Mouse (Mus musculus) layer of hippocampus, adult 2 months (tissue): ENCODE data around the gene Csf3r. TPM values are rescaled to one million over a fixed set of nuclear protein-coding genes. Genes with fewer than 3 reads are reported as not detected.

Experiments used
- DNase-seq, 2 experiments: peaks; one replicate each; pipeline ENCODE4 v3.0.0; 2022; ENCODE audit warnings: low spot score in 2 of 2
- H3K27ac ChIP-seq: fragments of 200-600 bp; 2 replicates; pipeline ENCODE4 v1.8.1; 2022
- H3K4me3 ChIP-seq: fragments of 200-600 bp; 2 replicates; pipeline ENCODE4 v1.8.1; 2022; ENCODE audit warnings: mild to moderate bottlenecking
- CTCF ChIP-seq: fragments of 200-600 bp; conservative IDR thresholded peaks from 2 replicates; pipeline ENCODE4 v1.8.1; 2022; ENCODE audit warnings: antibody characterized with exemption, mild to moderate bottlenecking, moderate library complexity
- total RNA-seq, 2 experiments: library from RNA; stranded (reverse); gene quantifications; 2 replicates each; pipeline ENCODE4 v1.2.3; 2021

Csf3r gene
- total RNA-seq, 2 experiments from 2014 or later: 4.7 to 6.6 TPM

DNA sequence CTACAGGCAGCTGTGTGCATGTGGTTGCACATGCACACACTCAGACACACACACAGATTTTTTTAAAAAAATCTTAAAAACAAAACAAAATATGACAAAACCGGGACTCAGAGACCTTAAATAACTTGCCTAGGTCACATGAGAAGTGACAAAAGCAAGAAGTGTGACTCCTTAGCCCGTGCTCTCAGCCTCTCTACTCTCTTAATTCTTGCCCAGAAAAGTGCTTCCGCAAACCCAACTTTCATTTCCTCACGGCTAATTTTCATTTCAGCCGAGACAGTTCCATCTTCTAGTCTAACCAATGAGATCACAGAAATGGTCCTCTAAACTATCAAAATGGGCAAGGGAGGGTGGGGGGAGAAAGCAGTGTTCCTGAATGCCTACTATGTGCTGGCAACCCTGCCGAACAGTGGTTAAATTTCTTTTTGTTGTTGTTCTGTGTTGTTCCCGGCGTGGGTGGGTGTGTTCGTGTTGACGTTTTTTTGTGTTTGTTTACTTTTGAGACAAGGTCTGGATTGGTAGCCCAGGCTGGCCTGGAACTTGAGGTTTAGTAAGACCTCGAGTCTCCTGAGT lies 5.3 kb upstream of the Csf3r start:
- no peak overlapping the region for H3K4me3 ChIP-seq
- no peak for DNase-seq
- no peak for TF ChIP-seq CTCF
- H3K27ac ChIP-seq: no peak overlapping the region

GRCm38 (mm10) chr4:126025801-126026200 lies 1.5 kb downstream of the Csf3r start:
- no peak for TF ChIP-seq CTCF
- Histone ChIP-seq H3K4me3 (no peak overlapping the region), H3K27ac (no peak overlapping the region)
- DNase-seq: no peak

GRCm38 (mm10) chr4:126027980-126028379 lies 3.6 kb downstream of the Csf3r start:
- H3K27ac ChIP-seq: no peak overlapping the region
- TF ChIP-seq CTCF: no peak
- H3K4me3 ChIP-seq: no peak overlapping the region
- DNase-seq: no peak

DNA sequence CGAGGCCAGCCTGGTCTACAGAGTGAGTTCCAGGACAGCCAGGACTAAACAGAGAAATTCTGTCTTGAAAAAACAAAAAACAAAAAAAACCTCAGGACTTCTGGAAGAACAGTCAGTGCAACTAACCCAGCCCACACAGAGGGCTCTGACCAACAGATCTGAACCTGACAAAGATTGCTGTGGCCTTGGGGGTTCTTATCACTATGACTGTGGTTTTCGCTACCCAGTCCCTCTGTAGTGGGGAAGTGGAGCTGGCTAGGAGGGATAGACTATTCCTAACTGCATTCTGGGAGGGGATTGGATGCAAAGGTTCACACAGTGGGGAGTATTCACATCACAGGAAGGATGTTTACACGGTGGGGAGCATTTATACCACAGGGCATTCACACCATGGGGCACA lies 4.7 kb downstream of the Csf3r start:
- no peak for DNase-seq
- no peak overlapping the region for H3K4me3 ChIP-seq
- no peak for TF ChIP-seq CTCF
- no peak overlapping the region for H3K27ac ChIP-seq

- H3K27ac ChIP-seq: no peak overlapping the region
- no peak for DNase-seq
- TF ChIP-seq CTCF: no peak
- H3K4me3 ChIP-seq: no peak overlapping the region
Measured at GRCm38 (mm10) chr4:126030705-126031104, 6.4 kb downstream of the Csf3r start.

DNA sequence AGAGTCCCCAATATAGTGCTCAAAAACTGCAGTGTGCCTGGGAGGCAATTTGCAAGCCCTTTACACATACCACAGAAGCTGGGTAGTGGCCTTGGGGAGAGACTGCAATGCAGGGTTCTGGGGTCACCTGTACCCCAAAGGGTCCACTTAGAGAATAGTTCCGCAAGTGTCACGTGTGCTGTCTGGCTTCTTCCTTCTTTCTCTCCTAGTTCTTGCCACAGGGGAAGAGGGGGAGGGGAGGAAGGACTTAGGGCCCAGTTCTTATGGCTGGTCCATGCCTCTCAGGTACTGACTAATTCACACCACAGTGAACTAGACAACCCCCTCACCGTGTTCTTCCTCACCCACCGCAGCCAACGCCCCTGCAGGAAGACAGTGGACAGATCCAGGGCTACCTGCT lies 11.1 kb downstream of the Csf3r start:
- no peak for TF ChIP-seq CTCF
- H3K4me3 ChIP-seq: no peak overlapping the region
- no peak for DNase-seq
- H3K27ac ChIP-seq: no peak overlapping the region

DNA sequence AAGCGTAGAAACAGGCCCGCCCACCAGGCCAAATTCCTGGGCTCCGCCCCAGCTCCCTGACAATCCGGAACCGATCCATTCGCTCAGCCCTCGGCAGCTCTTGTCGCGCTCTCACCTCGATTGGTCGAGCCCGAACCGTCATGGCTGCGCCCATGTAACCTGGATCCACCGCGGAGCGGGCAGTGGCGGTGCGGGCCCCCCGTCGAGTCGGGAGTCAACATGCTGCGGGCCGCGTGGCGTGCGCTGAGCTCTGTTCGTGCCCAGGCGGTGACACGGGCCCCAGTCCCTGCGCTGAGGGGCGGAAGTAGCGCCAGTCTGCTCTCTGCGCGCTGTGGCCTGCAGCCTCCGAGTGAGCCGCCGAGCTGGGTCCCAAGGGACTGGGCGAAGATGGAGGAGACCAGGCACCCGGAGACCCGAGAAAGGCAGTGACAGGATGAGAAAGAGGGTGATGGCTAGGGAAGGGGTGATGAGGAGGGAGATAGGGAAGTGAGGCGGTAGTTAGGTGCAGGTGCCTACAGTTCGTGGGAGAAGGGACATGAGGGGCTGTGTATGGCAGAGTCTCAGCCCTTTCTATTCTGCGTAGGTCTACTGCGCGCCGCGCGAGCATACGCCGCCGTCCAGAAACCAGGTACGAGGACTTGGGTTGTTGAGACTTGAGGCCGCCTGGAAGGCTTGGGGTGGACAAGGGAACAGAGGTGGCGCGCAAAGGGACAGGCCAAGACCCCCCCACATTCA lies 22.7 kb downstream of the Csf3r start, which contains the start of gene Mrps15:
Mrps15 (plus strand) TSS at position 75 of the 735 bp plus-strand sequence.
- DNase-seq: peak; percentile 78 to 85
- Histone ChIP-seq H3K4me3 (peak within 1 kb of the TSS; percentile 93), H3K27ac (peak within 1 kb of the TSS; percentile 90)
- no peak for TF ChIP-seq CTCF

DNA sequence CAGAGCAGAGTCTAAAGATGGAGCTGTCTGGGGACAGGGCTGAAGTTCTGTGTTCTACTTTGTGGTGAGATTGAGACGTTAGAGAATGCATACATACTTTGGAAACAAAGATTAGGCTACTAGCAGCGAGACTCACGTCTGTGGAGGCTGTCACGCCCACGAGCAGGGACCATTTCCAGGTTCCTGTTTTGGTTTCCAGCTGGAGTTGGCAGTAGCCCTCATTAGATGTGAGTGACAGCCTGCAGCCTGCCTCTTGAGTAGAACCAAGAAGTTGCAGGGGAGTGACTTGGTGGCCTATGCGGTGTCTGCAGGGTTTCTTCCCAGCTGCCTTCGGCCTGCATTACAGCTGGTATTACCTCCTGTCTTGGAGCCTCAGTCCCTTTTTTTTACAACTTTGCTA lies 27.3 kb downstream of the Csf3r start:
- H3K4me3 ChIP-seq: no peak overlapping the region
- TF ChIP-seq CTCF: no peak
- DNase-seq: peak; percentile 70 to 76
- H3K27ac ChIP-seq: peak overlapping the region; percentile 36; the same call in 1 of the 2 replicates

GRCm38 (mm10) chr4:126057207-126058133 lies 33.1 kb downstream of the Csf3r start:
- H3K27ac ChIP-seq: no peak overlapping the region
- no peak for DNase-seq
- H3K4me3 ChIP-seq: peak overlapping the region; percentile 85
- no peak for TF ChIP-seq CTCF

DNA sequence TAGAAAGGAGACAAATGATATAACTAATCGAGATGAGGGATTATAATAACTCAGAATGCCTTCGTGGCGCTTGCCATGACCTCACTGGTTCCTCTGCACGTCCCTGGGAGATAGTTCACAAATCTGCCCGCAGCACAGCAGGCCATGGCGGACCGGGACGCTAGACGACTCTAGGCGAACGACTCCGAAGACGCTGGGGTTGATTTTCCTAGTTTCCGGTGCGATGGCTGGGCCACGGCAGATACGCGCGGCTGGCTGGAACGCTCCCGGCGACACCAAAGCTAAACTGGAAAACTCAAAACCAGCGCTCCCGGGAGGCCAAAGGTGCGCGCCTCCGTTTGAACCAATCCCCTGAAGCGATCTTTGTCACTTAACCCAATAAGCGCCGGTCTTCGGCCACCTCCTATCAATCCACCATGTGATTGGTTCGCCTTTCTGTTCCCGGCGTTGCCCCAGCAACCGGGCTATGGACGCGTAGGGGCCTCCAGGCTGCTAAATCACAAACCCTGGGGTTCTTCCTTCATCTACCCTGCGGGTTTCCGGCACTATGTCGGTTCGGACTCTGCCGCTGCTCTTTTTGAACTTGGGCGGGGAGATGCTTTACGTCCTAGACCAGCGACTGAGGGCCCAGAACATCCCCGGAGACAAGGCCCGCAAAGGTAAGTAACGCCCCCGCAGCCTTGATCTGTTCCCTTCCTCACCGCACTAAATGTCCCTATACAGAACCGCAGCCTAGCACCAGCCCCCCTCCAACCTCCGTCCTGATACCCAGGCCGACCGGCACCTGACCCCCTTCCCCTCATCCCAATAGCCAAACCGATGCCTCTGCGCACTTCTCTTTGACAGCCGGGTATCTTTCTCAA lies 34.0 kb downstream of the Csf3r start, which contains the start of gene Oscp1:
Oscp1 (plus strand) TSS at position 432 of the 863 bp plus-strand sequence.
- TF ChIP-seq CTCF: no peak
- DNase-seq: peak; percentile 90 to 94
- H3K27ac ChIP-seq: peak within 1 kb of the TSS; percentile 90
- peak within 1 kb of the TSS; percentile 85 for H3K4me3 ChIP-seq

DNA sequence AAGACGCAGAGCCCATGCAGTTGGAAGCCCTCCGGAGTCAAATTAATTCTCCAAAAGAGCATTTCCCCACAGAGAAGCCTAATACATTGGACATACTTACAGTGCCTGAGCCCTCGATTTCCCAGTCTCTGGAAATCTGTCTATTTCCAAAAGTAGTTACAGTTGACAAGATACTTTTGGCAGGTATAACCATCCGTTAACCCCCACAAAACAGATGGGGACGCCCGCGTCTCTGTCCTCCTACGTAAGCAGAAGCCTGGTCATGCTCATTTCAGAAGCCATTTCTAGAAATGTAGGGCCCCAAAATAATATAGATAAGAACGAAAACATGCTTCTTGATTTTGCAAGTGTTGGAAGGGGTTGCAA lies 34.6 kb downstream of the Csf3r start:
- DNase-seq: peak; percentile 73 to 75
- Histone ChIP-seq H3K4me3 (peak overlapping the region; percentile 85), H3K27ac (peak overlapping the region; percentile 90)
- no peak for TF ChIP-seq CTCF

DNA sequence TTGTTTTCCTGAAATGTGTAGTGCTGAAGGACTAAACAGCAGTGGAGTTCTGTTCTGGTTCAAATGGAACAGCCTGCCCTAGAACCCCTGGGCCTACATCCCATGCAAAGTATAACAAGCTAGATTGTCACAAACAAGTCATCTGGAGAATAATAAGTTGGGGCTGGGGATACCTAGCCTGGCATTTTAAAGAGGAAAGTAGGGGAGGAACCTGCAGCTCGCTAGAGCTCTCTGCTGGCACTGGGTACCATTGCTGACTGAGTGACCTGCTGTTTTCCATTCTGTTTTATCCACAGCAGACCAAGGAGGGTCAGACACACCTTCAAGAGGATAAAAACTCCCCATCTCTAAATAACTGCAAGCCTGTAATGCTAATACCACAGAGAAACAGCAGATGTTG lies 38.5 kb downstream of the Csf3r start:
- peak; percentile 78 for TF ChIP-seq CTCF
- H3K27ac ChIP-seq: peak overlapping the region; percentile 86
- DNase-seq: peak in 1 of 2 experiments; percentile 31
- H3K4me3 ChIP-seq: no peak overlapping the region

DNA sequence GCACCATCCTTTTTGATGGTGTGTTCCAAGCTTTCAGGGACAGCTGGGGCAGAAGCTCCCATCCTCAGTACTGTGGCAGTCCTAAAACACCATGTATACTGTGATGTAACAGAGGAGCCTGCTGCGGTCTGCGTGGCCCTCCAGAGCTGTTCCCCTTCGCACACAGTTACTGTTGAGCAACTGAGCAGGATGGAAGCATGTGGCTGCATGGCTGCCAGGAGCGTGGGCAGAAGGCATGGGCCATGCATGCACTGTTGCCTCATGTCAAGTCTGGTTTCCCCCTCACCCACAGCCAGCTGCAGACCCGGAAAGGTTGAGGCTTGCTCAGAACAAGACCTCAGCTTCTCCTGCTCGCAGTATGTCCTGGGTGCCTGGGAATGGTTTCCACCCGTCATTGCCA lies 40.9 kb downstream of the Csf3r start:
- no peak for TF ChIP-seq CTCF
- Histone ChIP-seq H3K27ac (peak overlapping the region; percentile 73), H3K4me3 (no peak overlapping the region)
- DNase-seq: peak; percentile 39 to 63
